Mouse (Mus musculus) MEL-GATA-1-ER (cell line): Measurements from ENCODE around the gene Etnk1.
A peak's percentile ranks its signal among the peaks of the same experiment; 100 is the strongest.

Experiments
- DNase-seq: peaks from one replicate; pipeline ENCODE4 v3.0.0-alpha.2; 2012; ENCODE audit warnings: low read depth; ENCODE audit errors: extremely low read depth

Gene Etnk1

GRCm38 (mm10) chr6:143208880-143209279, 41.9 kb downstream of the Etnk1 start:
- DNase-seq: no peak

GRCm38 (mm10) chr6:143212766-143213165, 45.7 kb downstream of the Etnk1 start:
- DNase-seq: no peak

GRCm38 (mm10) chr6:143213461-143213860, 46.4 kb downstream of the Etnk1 start:
- DNase-seq: no peak

- DNase-seq: no peak
These were observed 49.2 kb downstream of the Etnk1 start for GRCm38 (mm10) chr6:143216221-143216620.

GRCm38 (mm10) chr6:143219347-143219746, 52.3 kb downstream of the Etnk1 start:
- DNase-seq: peak; percentile 47

- DNase-seq: no peak
These were observed 54.2 kb downstream of the Etnk1 start for GRCm38 (mm10) chr6:143221245-143221644.

GRCm38 (mm10) chr6:143224057-143224456, 57.0 kb downstream of the Etnk1 start:
- no peak for DNase-seq

GRCm38 (mm10) chr6:143224885-143225284, 57.9 kb downstream of the Etnk1 start:
- no peak for DNase-seq

GRCm38 (mm10) chr6:143228696-143229095, 61.7 kb downstream of the Etnk1 start:
- DNase-seq: no peak

- DNase-seq: no peak
These were observed 62.9 kb downstream of the Etnk1 start for GRCm38 (mm10) chr6:143229906-143230305.

GRCm38 (mm10) chr6:143230888-143231287, 63.9 kb downstream of the Etnk1 start:
- no peak for DNase-seq

GRCm38 (mm10) chr6:143232718-143233117, 65.7 kb downstream of the Etnk1 start:
- no peak for DNase-seq

- DNase-seq: no peak
These were observed 67.8 kb downstream of the Etnk1 start for GRCm38 (mm10) chr6:143234868-143235267.

- DNase-seq: no peak
These were observed 72.5 kb downstream of the Etnk1 start for GRCm38 (mm10) chr6:143239362-143240074.

- no peak for DNase-seq
These were observed 76.2 kb downstream of the Etnk1 start for GRCm38 (mm10) chr6:143243191-143243590.

- no peak for DNase-seq
These were observed 90.9 kb downstream of the Etnk1 start for GRCm38 (mm10) chr6:143257921-143258320.

- DNase-seq: no peak
These were observed 92.2 kb downstream of the Etnk1 start for GRCm38 (mm10) chr6:143259169-143259629.

GRCm38 (mm10) chr6:143259870-143260559, 93.0 kb downstream of the Etnk1 start:
- DNase-seq: no peak

GRCm38 (mm10) chr6:143260560-143261288, 93.7 kb downstream of the Etnk1 start:
- no peak for DNase-seq

GRCm38 (mm10) chr6:143261289-143261665, 94.3 kb downstream of the Etnk1 start:
- no peak for DNase-seq

GRCm38 (mm10) chr6:143265482-143265881, 98.5 kb downstream of the Etnk1 start:
- DNase-seq: no peak

- no peak for DNase-seq
These were observed 112.2 kb downstream of the Etnk1 start for GRCm38 (mm10) chr6:143279222-143279621.
